Mouse (Mus musculus): ENCODE results near the gene Gm266.

GRCm38 (mm10) chr12:111486455-111486854 lies 832 bp upstream of the Gm266 start:
- TF ChIP-seq CTCF (IDR thresholded peaks at IDR 0.05; ENCODE audit: low read depth, low read length) (no peak), TAL1 (conservative IDR thresholded peaks at IDR 0.05; ENCODE audit: low read depth, low read length) (no peak), GATA1 (IDR thresholded peaks at IDR 0.05; ENCODE audit: borderline replicate concordance, low read length) (no peak), GATA2 (IDR thresholded peaks at IDR 0.05; ENCODE audit: borderline replicate concordance, low read depth, low read length) (no peak), POLR2AphosphoS5 (IDR thresholded peaks at IDR 0.05; ENCODE audit: insufficient replicate concordance, low read depth, low read length) (no peak)

Measured in G1E (cell line).